Mouse (Mus musculus) c-Kit-positive CD71-positive TER-119-negative erythroid progenitor cells, embryonic 14.5 days (primary cell): ENCODE measurements around the gene Rph3al.

ENCODE experiments used
- DNase-seq: peaks from one replicate; pipeline ENCODE4 v3.0.0-alpha.2; 2013; ENCODE audit warnings: low read depth

Gene Rph3al

GRCm38 (mm10) chr11:75810526-75810925 is 127.7 kb downstream of the Rph3al start:
- DNase-seq, result no peak

GRCm38 (mm10) chr11:75807486-75807885 is 130.7 kb downstream of the Rph3al start:
- no peak for DNase-seq

- no peak for DNase-seq
Measured at GRCm38 (mm10) chr11:75801771-75802550, 136.3 kb downstream of the Rph3al start.

- no peak for DNase-seq
Measured at GRCm38 (mm10) chr11:75801369-75801768, 136.9 kb downstream of the Rph3al start.

- DNase-seq, result no peak
Measured at GRCm38 (mm10) chr11:75796536-75797246, 141.5 kb downstream of the Rph3al start.

GRCm38 (mm10) chr11:75796029-75796445 is 142.2 kb downstream of the Rph3al start, which contains the start of gene Doc2b:
Gene Doc2b, minus strand, starts transcription at chr11:75796049.
- DNase-seq, result no peak

GRCm38 (mm10) chr11:75795321-75795636 is 142.9 kb downstream of the Rph3al start:
- no peak for DNase-seq

- no peak for DNase-seq
Measured at GRCm38 (mm10) chr11:75794602-75795320, 143.5 kb downstream of the Rph3al start.

- DNase-seq, result no peak
Measured at GRCm38 (mm10) chr11:75793351-75793750, 144.9 kb downstream of the Rph3al start.

GRCm38 (mm10) chr11:75792535-75792934 is 145.7 kb downstream of the Rph3al start:
- DNase-seq, result no peak

- DNase-seq, result no peak
Measured at GRCm38 (mm10) chr11:75785897-75786296, 152.3 kb downstream of the Rph3al start.

GRCm38 (mm10) chr11:75783799-75784198 is 154.4 kb downstream of the Rph3al start:
- DNase-seq, result no peak

GRCm38 (mm10) chr11:75781919-75782318 is 156.3 kb downstream of the Rph3al start:
- DNase-seq, result no peak
